Mouse (Mus musculus) right cerebral cortex, postnatal 4 days (tissue): Measurements from ENCODE around the gene Nufip2.
"Not testable (repeated sequence)": the region's sequence is repeated elsewhere in the genome, so short reads cannot be mapped to it uniquely, and the experiment has no call there.

ENCODE experiments used
- DNase-seq: peaks from one replicate; pipeline ENCODE4 v3.0.0-alpha.2; 2022

Nufip2 gene

DNA sequence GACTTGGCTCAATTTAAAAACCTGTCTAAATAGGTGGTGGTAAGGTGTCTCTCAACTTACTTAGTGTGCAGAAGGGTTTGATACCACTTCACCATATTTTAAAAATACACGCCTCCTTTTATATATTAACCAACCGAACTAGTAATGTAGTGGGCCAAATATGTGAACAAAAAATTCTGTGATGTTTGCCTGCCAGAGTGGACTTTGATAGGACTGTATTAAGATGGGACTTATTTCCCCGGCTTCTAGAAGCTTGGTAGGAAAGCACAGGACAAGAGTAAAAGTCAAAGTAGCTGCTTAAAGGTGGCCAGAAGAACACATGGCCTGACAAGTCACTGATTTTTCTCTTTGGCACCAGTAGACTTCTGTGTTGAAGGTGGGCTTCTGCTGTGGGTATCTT, 27.8 kb downstream of the Nufip2 start:
- DNase-seq: no peak

- DNase-seq: no peak
Measured at GRCm38 (mm10) chr11:77719055-77719454, 33.1 kb downstream of the Nufip2 start.

DNA sequence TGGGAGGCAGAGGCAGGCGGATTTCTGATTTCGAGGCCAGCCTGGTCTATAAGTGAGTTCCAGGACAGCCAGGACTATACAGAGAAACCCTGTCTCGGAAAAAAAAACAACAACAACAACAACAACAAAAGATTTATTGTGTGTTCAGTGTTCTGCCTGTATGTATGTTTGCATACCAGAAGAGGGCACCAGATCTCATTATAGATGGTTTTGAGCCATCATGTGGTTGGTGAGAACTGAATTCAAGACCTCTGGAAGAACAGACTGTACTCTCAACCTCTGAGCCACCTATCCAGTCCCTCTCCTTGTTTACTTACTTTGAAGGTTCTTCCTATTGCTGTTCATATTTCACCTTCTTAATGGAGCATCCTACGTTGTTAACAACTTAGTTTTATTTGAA, 35.4 kb downstream of the Nufip2 start:
- DNase-seq: no peak

DNA sequence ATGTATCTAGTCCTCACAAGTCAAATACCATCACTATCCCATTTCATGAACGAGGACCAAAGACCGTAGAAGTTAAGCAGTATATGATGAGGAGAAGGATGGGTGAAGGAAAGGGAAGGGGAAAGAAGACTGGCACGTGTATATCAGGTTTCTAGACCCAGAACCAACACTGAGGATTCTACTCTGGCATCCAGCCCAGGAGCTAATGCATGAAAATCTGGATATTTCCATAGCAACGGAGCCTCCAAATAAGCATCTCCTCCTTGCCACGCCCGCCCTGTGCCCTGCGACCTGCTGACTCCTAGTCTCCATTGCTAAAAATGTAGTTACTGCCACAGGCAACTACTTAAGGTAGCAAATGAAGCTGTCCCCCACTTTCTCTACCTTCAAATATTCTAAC, 38.8 kb downstream of the Nufip2 start:
- DNase-seq: no peak

DNA sequence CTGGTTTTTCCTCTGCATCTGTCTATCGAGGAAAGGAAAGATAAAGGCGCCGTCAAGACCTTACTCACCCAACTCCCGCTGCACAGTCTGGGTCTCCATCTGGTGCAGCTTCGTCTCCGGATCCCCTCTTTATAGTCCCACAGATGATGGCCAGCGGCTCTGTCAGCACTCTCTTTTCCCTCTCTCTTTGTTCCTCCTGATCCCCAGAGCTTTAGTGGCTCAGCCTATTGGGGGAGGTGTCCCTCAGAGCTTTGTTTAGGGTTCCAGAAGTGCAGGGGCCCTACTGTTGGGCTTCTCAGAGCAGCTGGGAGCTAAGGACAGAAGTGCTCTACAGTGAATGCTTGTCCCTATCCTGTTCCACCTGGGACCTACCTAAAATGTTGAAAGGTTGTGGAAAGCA, 39.2 kb downstream of the Nufip2 start, which contains the start of gene Cryba1:
Gene Cryba1 (minus strand): TSS at position 101 of the 400 bp plus-strand sequence.
- no peak for DNase-seq

DNA sequence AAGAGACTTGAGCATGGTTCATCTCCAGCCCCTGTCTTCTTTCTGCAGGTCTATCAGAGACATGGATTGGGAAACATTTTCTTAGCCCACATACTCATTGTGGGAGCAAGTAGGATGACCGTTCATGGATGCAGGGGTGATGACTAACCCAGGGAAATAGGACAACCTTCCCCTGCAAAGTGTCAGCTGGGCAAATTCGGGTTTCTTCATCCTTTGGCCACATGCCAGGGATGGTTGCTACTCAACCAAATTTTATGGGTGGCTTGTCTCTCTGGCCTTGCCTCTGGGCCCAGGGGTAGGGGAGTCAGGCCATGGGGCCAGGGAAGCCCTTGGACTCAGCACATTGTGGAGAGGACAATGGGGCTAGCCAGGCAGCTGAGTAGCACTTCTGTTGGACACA, 42.6 kb downstream of the Nufip2 start:
- no peak for DNase-seq

DNA sequence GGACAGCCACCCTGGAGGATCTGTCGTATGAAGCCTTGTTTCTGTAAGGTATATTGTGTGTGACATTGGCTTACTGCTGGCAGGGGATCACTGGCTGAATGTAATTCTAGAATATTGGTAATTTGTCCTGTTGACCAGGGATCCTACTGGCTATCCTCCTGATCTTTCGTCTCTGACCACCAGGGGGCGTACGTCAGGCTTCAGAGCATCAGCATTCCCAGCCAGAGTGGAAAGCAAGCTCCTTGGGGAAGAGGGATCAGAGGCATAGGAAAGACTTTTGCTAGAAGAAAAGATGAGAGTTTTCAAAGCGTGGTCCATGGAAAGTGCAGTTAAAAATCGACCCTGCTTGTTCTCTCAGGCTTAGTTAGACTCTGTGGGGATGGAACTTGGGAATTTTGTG, 51.3 kb downstream of the Nufip2 start:
- peak; percentile 85 for DNase-seq

DNA sequence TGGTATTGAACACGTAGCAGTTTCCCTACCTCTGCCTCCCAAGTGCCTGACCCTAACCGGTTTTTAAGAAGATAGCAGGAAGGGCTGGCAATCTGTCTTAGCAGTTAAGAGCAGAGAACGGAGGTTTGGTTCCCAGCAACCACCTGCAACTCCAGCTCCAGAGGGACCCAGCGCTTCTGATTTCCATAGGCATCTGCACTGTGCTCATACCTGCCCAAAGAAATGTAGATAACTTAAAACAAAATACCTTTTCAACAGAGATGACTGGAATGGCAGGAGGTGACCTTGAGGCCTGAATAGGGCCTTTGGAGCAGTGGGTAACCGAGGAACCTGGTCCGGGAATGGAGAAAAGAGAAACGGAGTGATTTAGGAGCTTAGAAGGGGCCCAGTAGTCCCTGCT, 52.6 kb downstream of the Nufip2 start:
- DNase-seq: no peak

GRCm38 (mm10) chr11:77743966-77744365, 58.0 kb downstream of the Nufip2 start:
- peak; percentile 8 for DNase-seq

DNA sequence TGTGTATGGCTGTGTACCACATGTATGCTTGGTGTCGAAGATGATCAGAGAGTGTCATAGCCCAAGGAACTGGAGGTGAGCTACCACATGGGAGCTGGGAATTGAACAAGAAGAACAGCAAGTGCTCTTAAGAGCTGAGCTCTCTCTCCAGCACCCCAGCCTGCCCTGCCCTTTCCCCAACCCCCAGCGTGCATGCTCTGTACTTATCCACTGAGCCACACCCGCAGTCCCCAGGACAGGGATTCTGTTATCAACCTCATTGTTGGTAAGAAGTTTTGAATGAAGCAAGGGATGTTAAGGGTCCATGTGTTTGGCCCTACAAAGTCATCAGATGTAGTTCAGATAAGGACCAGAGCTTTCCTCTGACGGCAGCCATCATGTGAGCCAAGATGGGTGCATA, 60.7 kb downstream of the Nufip2 start:
- DNase-seq: no peak

DNA sequence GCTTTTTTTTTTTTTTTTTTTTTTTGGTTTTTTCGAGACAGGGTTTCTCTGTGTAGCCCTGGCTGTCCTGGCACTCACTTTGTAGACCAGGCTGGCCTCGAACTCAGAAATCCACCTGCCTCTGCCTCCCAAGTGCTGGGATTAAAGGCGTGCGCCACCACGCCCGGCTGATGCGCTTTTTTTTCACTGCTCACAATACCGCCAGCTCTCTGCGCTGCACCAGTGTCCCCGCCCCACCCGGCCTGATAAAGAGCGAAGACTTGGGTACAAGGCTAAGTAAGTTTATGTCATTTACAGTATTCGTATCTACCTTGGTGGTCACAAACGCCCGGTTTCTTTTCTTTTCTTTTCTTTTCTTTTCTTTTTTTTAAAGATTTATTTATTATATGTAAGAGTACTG, 61.1 kb downstream of the Nufip2 start:
- not testable (repeated sequence) for DNase-seq

DNA sequence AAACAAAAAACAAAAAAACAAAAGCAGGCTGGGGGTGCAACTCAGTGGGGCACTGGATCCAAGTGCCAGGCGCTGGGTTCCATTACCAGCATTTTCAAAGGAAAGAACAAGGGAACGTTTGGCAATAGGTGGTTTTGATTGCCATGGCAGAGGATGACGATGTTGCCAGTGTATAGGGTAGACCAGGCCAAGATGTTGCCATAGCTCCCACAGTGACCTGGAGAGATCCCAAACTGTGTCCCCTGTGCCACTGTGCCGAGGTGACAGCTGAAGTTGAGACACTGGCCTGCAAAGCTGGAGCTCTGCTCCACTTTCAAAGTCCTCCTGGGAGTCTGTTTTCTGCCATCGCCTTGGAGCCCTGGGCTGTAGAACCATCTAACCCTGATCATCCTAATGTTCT, 63.0 kb downstream of the Nufip2 start:
- no peak for DNase-seq

- no peak for DNase-seq
Measured at GRCm38 (mm10) chr11:77752525-77752924, 66.6 kb downstream of the Nufip2 start.

GRCm38 (mm10) chr11:77753469-77753868, 67.5 kb downstream of the Nufip2 start:
- no peak for DNase-seq

- no peak for DNase-seq
Measured at GRCm38 (mm10) chr11:77760031-77760430, 74.1 kb downstream of the Nufip2 start.

- peak; percentile 96 for DNase-seq
Measured at GRCm38 (mm10) chr11:77762783-77763672, 77.1 kb downstream of the Nufip2 start, which contains the start of gene Myo18a. Gene Myo18a, plus strand, starts transcription at chr11:77763246.

- DNase-seq: peak; percentile 40
Measured at GRCm38 (mm10) chr11:77763673-77764340, 77.9 kb downstream of the Nufip2 start.

GRCm38 (mm10) chr11:77764694-77765458, 78.9 kb downstream of the Nufip2 start:
- DNase-seq: no peak

- no peak for DNase-seq
Measured at GRCm38 (mm10) chr11:77765459-77765777, 79.5 kb downstream of the Nufip2 start.

GRCm38 (mm10) chr11:77766351-77767001, 80.5 kb downstream of the Nufip2 start:
- DNase-seq: peak; percentile 24

- DNase-seq: no peak
Measured at GRCm38 (mm10) chr11:77769496-77769895, 83.5 kb downstream of the Nufip2 start.

DNA sequence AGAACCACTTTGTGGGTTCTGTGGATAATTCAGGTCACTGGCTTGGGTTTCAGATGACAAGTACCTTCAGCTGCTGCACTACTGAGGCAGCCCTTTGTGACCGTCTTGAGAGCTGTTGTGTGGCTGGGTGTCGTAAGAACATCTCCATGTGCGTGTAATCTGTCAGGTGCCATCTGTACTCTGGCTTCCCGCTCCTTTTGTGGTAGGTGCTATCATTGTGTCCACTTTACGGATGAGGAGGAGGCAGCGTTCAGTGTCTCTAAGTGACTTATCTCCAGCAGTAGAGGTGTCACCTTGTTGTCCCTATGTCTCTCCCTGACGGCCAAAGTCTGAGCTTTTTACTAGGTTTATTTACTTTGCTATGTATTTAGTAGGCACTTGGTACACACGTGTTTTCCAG, 84.4 kb downstream of the Nufip2 start:
- no peak for DNase-seq
